Mouse (Mus musculus): ENCODE data around the gene Igsf21.

Igsf21 gene

GRCm38 (mm10) chr4:140143884-140144525, 102.6 kb downstream of the Igsf21 start:
- peak; percentile 50 for DNase-seq (ENCODE audit: low spot score)

- no peak for DNase-seq (ENCODE audit: low spot score)
Measured at GRCm38 (mm10) chr4:140143178-140143577, 103.4 kb downstream of the Igsf21 start.

- peak; percentile 55 for DNase-seq (ENCODE audit: low spot score)
Measured at GRCm38 (mm10) chr4:140140485-140140884, 106.1 kb downstream of the Igsf21 start.

- no peak for DNase-seq (ENCODE audit: low spot score)
Measured at GRCm38 (mm10) chr4:140138846-140139245, 107.7 kb downstream of the Igsf21 start.

GRCm38 (mm10) chr4:140131625-140132321, 114.8 kb downstream of the Igsf21 start:
- no peak for DNase-seq (ENCODE audit: low spot score)

GRCm38 (mm10) chr4:140131201-140131600, 115.4 kb downstream of the Igsf21 start:
- no peak for DNase-seq (ENCODE audit: low spot score)

GRCm38 (mm10) chr4:140129553-140130275, 116.9 kb downstream of the Igsf21 start:
- DNase-seq (ENCODE audit: low spot score) = no peak

- DNase-seq (ENCODE audit: low spot score) = no peak
Measured at GRCm38 (mm10) chr4:140128116-140128515, 118.5 kb downstream of the Igsf21 start.

- no peak for DNase-seq (ENCODE audit: low spot score)
Measured at GRCm38 (mm10) chr4:140125806-140126205, 120.8 kb downstream of the Igsf21 start.

- DNase-seq (ENCODE audit: low spot score) = no peak
Measured at GRCm38 (mm10) chr4:140122534-140122933, 124.0 kb downstream of the Igsf21 start.

- DNase-seq (ENCODE audit: low spot score) = no peak
Measured at GRCm38 (mm10) chr4:140117275-140117691, 129.3 kb downstream of the Igsf21 start.

- DNase-seq (ENCODE audit: low spot score) = no peak
Measured at GRCm38 (mm10) chr4:140115756-140116155, 130.8 kb downstream of the Igsf21 start.

- no peak for DNase-seq (ENCODE audit: low spot score)
Measured at GRCm38 (mm10) chr4:140115053-140115452, 131.5 kb downstream of the Igsf21 start.

- DNase-seq (ENCODE audit: low spot score) = no peak
Measured at GRCm38 (mm10) chr4:140113690-140114475, 132.7 kb downstream of the Igsf21 start.

- DNase-seq (ENCODE audit: low spot score) = no peak
Measured at GRCm38 (mm10) chr4:140109626-140109948, 137.0 kb downstream of the Igsf21 start.

GRCm38 (mm10) chr4:140108871-140109625, 137.5 kb downstream of the Igsf21 start:
- DNase-seq (ENCODE audit: low spot score) = no peak

GRCm38 (mm10) chr4:140107161-140107560, 139.4 kb downstream of the Igsf21 start:
- DNase-seq (ENCODE audit: low spot score) = no peak

GRCm38 (mm10) chr4:140104795-140105194, 141.8 kb downstream of the Igsf21 start:
- DNase-seq (ENCODE audit: low spot score) = no peak

GRCm38 (mm10) chr4:140103341-140104027, 143.1 kb downstream of the Igsf21 start:
- DNase-seq (ENCODE audit: low spot score) = peak; percentile 55

GRCm38 (mm10) chr4:140102581-140103200, 143.9 kb downstream of the Igsf21 start:
- DNase-seq (ENCODE audit: low spot score) = no peak
